ENCODE assay signal across 14 mouse cellular contexts in genomic region chr2:59830940-59831339, GRCm38 (mm10). TPM values are rescaled to one million over a fixed set of nuclear protein-coding genes. Genes with fewer than 3 reads are reported as not detected.
A peak's percentile ranks its signal among the peaks of the same experiment; 100 is the strongest.
DNase-seq lines count a peak whose midpoint lies in the region; ATAC-seq and TF ChIP-seq lines count a peak whose summit lies in the region.
"Had no signal": no experiment of that assay in that cellular context is flagged by ENCODE, and none has a peak within 500 bp of the region (broad histone marks: within the 10 kb centered on the region; RNA-seq: fewer than 3 reads in every experiment).

No protein-coding gene starts in this region.

- no peaks in the 10 kb centered on the region for H3K9me3 ChIP-seq in hindbrain, embryonic 10.5 days
- H3K9me3 ChIP-seq in hindbrain, embryonic 14.5 days (ENCODE audit: control insufficient read depth, low read length): no peaks in the 10 kb centered on the region
- no peaks in the 10 kb centered on the region for H3K9me3 ChIP-seq in embryonic facial prominence, embryonic 10.5 days
- H3K9me3 ChIP-seq in limb, embryonic 13.5 days: no peaks in the 10 kb centered on the region
- H3K9me3 ChIP-seq: liver, embryonic 13.5 days had no signal

- no peak for DNase-seq in heart, adult 2 months
- no peak for DNase-seq in heart, postnatal 10 days
- no peak for DNase-seq in hindbrain, embryonic 10.5 days (ENCODE audit: low spot score)
- no peak for DNase-seq in hindbrain, embryonic 14.5 days (ENCODE audit: low spot score)
- no peak for DNase-seq in embryonic facial prominence, embryonic 10.5 days (ENCODE audit: low spot score)
- no peak for DNase-seq in spleen, adult 12 weeks (ENCODE audit: low spot score)
- DNase-seq: adrenal gland, postnatal 14 days; cerebellum, adult 11 months; forebrain, postnatal 0 days; liver, embryonic 13.5 days; right cerebral cortex, postnatal 4 days had no signal

- TF ChIP-seq CTCF in heart, adult 2 months (IDR thresholded peaks at IDR 0.05): no peak

- intact Hi-C loops in heart, adult 2 months (cut with DNase I): no loop called here
- intact Hi-C loops in heart, postnatal 10 days (cut with DNase I): no loop called here

- TF ChIP-seq EP300 in heart, adult 2 months (IDR thresholded peaks at IDR 0.05; ENCODE audit: insufficient read depth, low read depth, low read length): no peak

- no peak overlapping the region for H3K4me3 ChIP-seq in heart, adult 2 months
- H3K4me3 ChIP-seq in hindbrain, embryonic 10.5 days: no peak overlapping the region
- H3K4me3 ChIP-seq in hindbrain, embryonic 14.5 days (replicated peaks; ENCODE audit: low read length): no peak overlapping the region
- H3K4me3 ChIP-seq in embryonic facial prominence, embryonic 10.5 days: no peak overlapping the region
- H3K4me3 ChIP-seq in limb, embryonic 13.5 days: no peak overlapping the region
- H3K4me3 ChIP-seq: liver, embryonic 13.5 days had no signal

- H3K27ac ChIP-seq in heart, adult 2 months: peak overlapping the region; percentile 80
- H3K27ac ChIP-seq in hindbrain, embryonic 10.5 days: peak overlapping the region; percentile 81
- no peak overlapping the region for H3K27ac ChIP-seq in hindbrain, embryonic 14.5 days
- peak overlapping the region; percentile 81 for H3K27ac ChIP-seq in embryonic facial prominence, embryonic 10.5 days (replicated peaks)
- H3K27ac ChIP-seq in limb, embryonic 13.5 days: peak overlapping the region; percentile 6; the same call in 1 of the 2 replicates
- H3K27ac ChIP-seq: liver, embryonic 13.5 days had no signal

- H3K4me1 ChIP-seq in heart, adult 2 months (ENCODE audit: control insufficient read depth, insufficient read depth, low read length): peaks cover 35% of the 10 kb centered on the region
- peaks cover 45% of the 10 kb centered on the region for H3K4me1 ChIP-seq in hindbrain, embryonic 10.5 days (replicated peaks)
- peaks cover 21% of the 10 kb centered on the region for H3K4me1 ChIP-seq in hindbrain, embryonic 14.5 days (replicated peaks; ENCODE audit: control insufficient read depth, insufficient read depth, low read length)
- H3K4me1 ChIP-seq in embryonic facial prominence, embryonic 10.5 days: peaks cover 50% of the 10 kb centered on the region
- peaks cover 34% of the 10 kb centered on the region for H3K4me1 ChIP-seq in limb, embryonic 13.5 days

- ATAC-seq in hindbrain, embryonic 14.5 days (ENCODE audit: low FRiP score): no peak
- ATAC-seq in limb, embryonic 13.5 days (ENCODE audit: low FRiP score, low read depth): no peak
- ATAC-seq: forebrain, postnatal 0 days had no signal

- no peak overlapping the region for H3K4me2 ChIP-seq in hindbrain, embryonic 14.5 days (replicated peaks)
- H3K4me2 ChIP-seq in limb, embryonic 13.5 days (replicated peaks): no peak overlapping the region
- H3K4me2 ChIP-seq: liver, embryonic 13.5 days; lung, embryonic 14.5 days had no signal

- H3K27me3 ChIP-seq in heart, adult 2 months (ENCODE audit: control insufficient read depth, insufficient read depth, low read length): no peaks in the 10 kb centered on the region
- H3K27me3 ChIP-seq in hindbrain, embryonic 10.5 days (ENCODE audit: insufficient read depth, poor library complexity, severe bottlenecking): no peaks in the 10 kb centered on the region
- H3K27me3 ChIP-seq in hindbrain, embryonic 14.5 days (ENCODE audit: control insufficient read depth, insufficient read depth, low read length): no peaks in the 10 kb centered on the region
- H3K27me3 ChIP-seq in embryonic facial prominence, embryonic 10.5 days (replicated peaks; ENCODE audit: low read depth, poor library complexity, severe bottlenecking): no peaks in the 10 kb centered on the region
- no peaks in the 10 kb centered on the region for H3K27me3 ChIP-seq in limb, embryonic 13.5 days
- H3K27me3 ChIP-seq: CH12.LX; liver, embryonic 13.5 days had no signal

- H3K79me2 ChIP-seq in heart, adult 2 months (replicated peaks; ENCODE audit: control insufficient read depth, insufficient read depth, low read length): no peaks in the 10 kb centered on the region

- no peak for TF ChIP-seq POLR2A in heart, adult 2 months (IDR thresholded peaks at IDR 0.05; ENCODE audit: insufficient read depth, low read depth, low read length)

- peak overlapping the region; percentile 25; the same call in 1 of the 2 replicates for H3K9ac ChIP-seq in heart, adult 2 months (ENCODE audit: low read depth, low read length)
- no peak overlapping the region for H3K9ac ChIP-seq in hindbrain, embryonic 14.5 days
- H3K9ac ChIP-seq in limb, embryonic 13.5 days: no peak overlapping the region
- H3K9ac ChIP-seq: forebrain, postnatal 0 days; liver, embryonic 13.5 days; lung, embryonic 14.5 days had no signal

- WGBS in heart, adult 2 months: 75% methylated on average over 5 of the region's 5 CpGs
- WGBS in hindbrain, embryonic 10.5 days: 82% methylated on average over 5 of the region's 5 CpGs
- 82% methylated on average over 5 of the region's 5 CpGs for WGBS in hindbrain, embryonic 14.5 days
- 81% methylated on average over 5 of the region's 5 CpGs for WGBS in embryonic facial prominence, embryonic 10.5 days
- WGBS in limb, embryonic 13.5 days: 79% methylated on average over 5 of the region's 5 CpGs

- no peaks in the 10 kb centered on the region; the same call in none of the 2 replicates for H3K36me3 ChIP-seq in heart, adult 2 months (ENCODE audit: control insufficient read depth, insufficient read depth, low read length)
- peaks cover 10% of the 10 kb centered on the region for H3K36me3 ChIP-seq in hindbrain, embryonic 10.5 days
- H3K36me3 ChIP-seq in hindbrain, embryonic 14.5 days (replicated peaks; ENCODE audit: control insufficient read depth, insufficient read depth): no peaks in the 10 kb centered on the region
- H3K36me3 ChIP-seq in embryonic facial prominence, embryonic 10.5 days (replicated peaks): peaks cover 58% of the 10 kb centered on the region
- H3K36me3 ChIP-seq in limb, embryonic 13.5 days: peaks cover 54% of the 10 kb centered on the region

RNA-seq across cellular contexts. Expression of gene Wdsub1, which starts 51.5 kb away (rescaled TPM):
- 10 to 100 TPM; 21.4 to 22.1 TPM for total RNA-seq in heart, adult 2 months (2021)
- polyA plus RNA-seq in heart, adult 2 months (2012; rRNA removed): 47.7 and 65.8 TPM in 2 replicates
- 10 to 100 TPM; 28.7 to 29.7 TPM for total RNA-seq in heart, postnatal 10 days (2021)
- polyA plus RNA-seq in hindbrain, embryonic 10.5 days (2016; fragmentation: Nextera tagmentation; extraction: Ambion mirVana): 17.4 and 17.5 TPM in 2 replicates
- polyA plus RNA-seq in hindbrain, embryonic 14.5 days (2014; fragmentation: Nextera tagmentation; extraction: Ambion mirVana): 14.0 and 16.6 TPM in 2 replicates
- 23.7 and 27.7 TPM in 2 replicates for polyA plus RNA-seq in embryonic facial prominence, embryonic 10.5 days (2016; fragmentation: Nextera tagmentation; extraction: Ambion mirVana)
- polyA plus RNA-seq in limb, embryonic 13.5 days (2015; fragmentation: Nextera tagmentation; extraction: Ambion mirVana): 33.5 and 38.1 TPM in 2 replicates
